Mouse (Mus musculus) cortical plate, adult 2 months (tissue): ENCODE measurements at regions not wholly inside any gene's neighbourhood (a gene's known extent, or its start where the extent isn't known, plus 50 kb on each side); places are given as distances from the start of the nearest gene placed in this dataset.
A peak's percentile ranks its signal among the peaks of the same experiment; 100 is the strongest.

ENCODE experiments used
- CTCF ChIP-seq: fragments of 200-500 bp; IDR thresholded peaks from 2 replicates; pipeline ENCODE4 v1.5.1; 2011; ENCODE audit warnings: mild to moderate bottlenecking, control low read depth, low read length; ENCODE audit not compliant: insufficient read depth; ENCODE audit errors: extremely low read depth
- POLR2A ChIP-seq: fragments of 200-500 bp; IDR thresholded peaks from 2 replicates; pipeline ENCODE4 v1.6.1; 2011; ENCODE audit warnings: mild to moderate bottlenecking, low read length, control low read depth; ENCODE audit not compliant: insufficient read depth; ENCODE audit errors: extremely low read depth

GRCm38 (mm10) chr4:9096809-9097700, 858.2 kb upstream of the Car8 start:
- peak; percentile 97 for TF ChIP-seq CTCF
- no peak for TF ChIP-seq POLR2A
